Mouse (Mus musculus): Measurements from ENCODE around the gene 1700013F07Rik. TPM values are rescaled to one million over a fixed set of nuclear protein-coding genes. Genes with fewer than 3 reads are reported as not detected.

Gene 1700013F07Rik
- polyA plus RNA-seq (2017; shearing (Covaris generic)): not detected

GRCm38 (mm10) chr3:108533951-108534350 is at the start of gene 1700013F07Rik:
1700013F07Rik (plus strand) TSS chr3:108534150.

GRCm38 (mm10) chr3:108536517-108537260 is 2.7 kb downstream of the 1700013F07Rik start, which contains the start of gene 5330417C22Rik:
5330417C22Rik (minus strand) TSS chr3:108536536.

GRCm38 (mm10) chr3:108562133-108562730 is 28.3 kb downstream of the 1700013F07Rik start, which contains the start of gene Tmem167b:
Tmem167b (minus strand) TSS chr3:108562466.

GRCm38 (mm10) chr3:108571443-108572294 is 37.7 kb downstream of the 1700013F07Rik start, which contains the start of gene Taf13:
Taf13 (plus strand) TSS chr3:108571698.

GRCm38 (mm10) chr3:108590786-108591529 is 57.0 kb downstream of the 1700013F07Rik start, which contains the start of gene Wdr47:
Wdr47 (plus strand) TSS chr3:108591279.

Other genes starting within 250 kb of the 1700013F07Rik start
- gene Mybphl, start 169.2 kb upstream of the 1700013F07Rik start, polyA plus RNA-seq (2017; shearing (Covaris generic)): not detected
- 0.34 TPM for gene Psrc1, start 150.3 kb upstream of the 1700013F07Rik start, polyA plus RNA-seq (2017; shearing (Covaris generic))
- gene Celsr2, start 118.6 kb upstream of the 1700013F07Rik start, polyA plus RNA-seq (2017; shearing (Covaris generic)): 0.51 TPM
- gene Sars, start 88.9 kb upstream of the 1700013F07Rik start, polyA plus RNA-seq (2017; shearing (Covaris generic)): 119 TPM
- gene 5330417C22Rik, start 2.4 kb downstream of the 1700013F07Rik start, polyA plus RNA-seq (2017; shearing (Covaris generic)): 0.22 TPM
- 49.6 TPM for gene Tmem167b, start 28.3 kb downstream of the 1700013F07Rik start, polyA plus RNA-seq (2017; shearing (Covaris generic))
- 31.5 TPM for gene Taf13, start 37.5 kb downstream of the 1700013F07Rik start, polyA plus RNA-seq (2017; shearing (Covaris generic))
- 22.0 TPM for gene Wdr47, start 57.1 kb downstream of the 1700013F07Rik start, polyA plus RNA-seq (2017; shearing (Covaris generic))
- 38.4 TPM for gene Clcc1, start 119.8 kb downstream of the 1700013F07Rik start, polyA plus RNA-seq (2017; shearing (Covaris generic))
- 7.1 TPM for gene Gpsm2, start 188.2 kb downstream of the 1700013F07Rik start, polyA plus RNA-seq (2017; shearing (Covaris generic))
- gene Aknad1, start 205.5 kb downstream of the 1700013F07Rik start, polyA plus RNA-seq (2017; shearing (Covaris generic)): not detected